ENCODE assay signal across 9 mouse cellular contexts in the genomic region with DNA sequence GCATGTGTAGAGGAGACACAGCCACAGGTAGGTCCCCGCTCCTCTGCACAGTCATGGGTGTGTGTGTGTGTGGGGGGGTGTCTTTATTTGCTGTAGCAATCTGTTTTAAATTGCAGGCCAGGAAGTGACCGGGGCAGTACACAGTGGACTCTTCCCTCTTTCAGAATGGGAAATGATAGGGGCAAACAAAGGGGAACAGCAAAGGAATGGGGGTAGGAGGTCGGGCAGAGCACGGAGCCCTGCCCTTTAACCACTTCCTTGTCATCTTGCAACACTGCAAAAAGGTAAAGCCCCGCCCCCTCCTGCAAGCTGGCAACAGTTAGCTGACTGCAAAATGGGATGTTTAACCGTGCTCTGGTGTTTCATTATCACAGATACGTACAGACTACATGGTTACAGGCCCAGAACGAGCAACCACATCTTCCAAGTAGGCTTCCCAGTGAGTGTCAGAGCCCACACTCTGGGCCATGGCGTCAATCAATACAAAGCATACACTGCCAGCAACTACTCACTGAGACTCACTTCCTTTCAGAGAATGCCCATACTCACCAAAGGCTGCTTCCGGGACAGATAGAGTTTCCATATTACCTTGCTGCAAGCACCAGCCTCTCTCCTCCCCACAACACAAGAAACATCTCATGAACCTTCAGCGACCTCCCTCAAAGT.
A peak's percentile ranks its signal among the peaks of the same experiment; 100 is the strongest.
DNase-seq lines count a peak whose midpoint lies in the region; ATAC-seq lines count a peak whose summit lies in the region.
"Had no signal": no experiment of that assay in that cellular context is flagged by ENCODE, and none has a peak within 500 bp of the region (broad histone marks: within the 10 kb centered on the region; RNA-seq: fewer than 3 reads in every experiment).

No protein-coding gene starts in this region.

- peaks cover 27% of the 10 kb centered on the region for H3K36me3 ChIP-seq in heart, embryonic 13.5 days
- H3K36me3 ChIP-seq in heart, embryonic 12.5 days, result peaks cover 20% of the 10 kb centered on the region
- 0 out of 2 replicates have a peak, but pooled peaks cover 9% of the 10 kb centered on the region for H3K36me3 ChIP-seq in embryonic facial prominence, embryonic 10.5 days (replicated peaks)
- no peaks in the 10 kb centered on the region for H3K36me3 ChIP-seq in lung, embryonic 15.5 days
- H3K36me3 ChIP-seq in stomach, embryonic 15.5 days, result no peaks in the 10 kb centered on the region
- H3K36me3 ChIP-seq: hindbrain, embryonic 15.5 days had no signal

- no peaks in the 10 kb centered on the region for H3K27me3 ChIP-seq in heart, embryonic 13.5 days (replicated peaks)
- H3K27me3 ChIP-seq in heart, embryonic 12.5 days (replicated peaks), result no peaks in the 10 kb centered on the region
- no peaks in the 10 kb centered on the region for H3K27me3 ChIP-seq in embryonic facial prominence, embryonic 10.5 days (replicated peaks; ENCODE audit: low read depth, poor library complexity, severe bottlenecking)
- H3K27me3 ChIP-seq in lung, embryonic 15.5 days, result no peaks in the 10 kb centered on the region
- no peaks in the 10 kb centered on the region for H3K27me3 ChIP-seq in stomach, embryonic 15.5 days (replicated peaks)
- H3K27me3 ChIP-seq: hindbrain, embryonic 15.5 days had no signal

- H3K9me3 ChIP-seq in heart, embryonic 13.5 days, result no peaks in the 10 kb centered on the region
- no peaks in the 10 kb centered on the region for H3K9me3 ChIP-seq in heart, embryonic 12.5 days (replicated peaks)
- no peaks in the 10 kb centered on the region for H3K9me3 ChIP-seq in embryonic facial prominence, embryonic 10.5 days
- no peaks in the 10 kb centered on the region for H3K9me3 ChIP-seq in lung, embryonic 15.5 days
- no peaks in the 10 kb centered on the region for H3K9me3 ChIP-seq in stomach, embryonic 15.5 days
- H3K9me3 ChIP-seq: hindbrain, embryonic 15.5 days had no signal

- no peak overlapping the region for H3K4me3 ChIP-seq in heart, embryonic 13.5 days
- H3K4me3 ChIP-seq in heart, embryonic 12.5 days, result no peak overlapping the region
- H3K4me3 ChIP-seq in embryonic facial prominence, embryonic 10.5 days, result no peak overlapping the region
- no peak overlapping the region for H3K4me3 ChIP-seq in lung, embryonic 15.5 days
- H3K4me3 ChIP-seq in stomach, embryonic 15.5 days (replicated peaks), result no peak overlapping the region
- H3K4me3 ChIP-seq: hindbrain, embryonic 15.5 days had no signal

- 62% methylated on average over 11 of the region's 11 CpGs for WGBS in heart, embryonic 13.5 days
- WGBS in heart, embryonic 12.5 days, result 64% methylated on average over 11 of the region's 11 CpGs
- WGBS in embryonic facial prominence, embryonic 10.5 days, result 51% methylated on average over 11 of the region's 11 CpGs
- 58% methylated on average over 11 of the region's 11 CpGs for WGBS in lung, embryonic 15.5 days
- WGBS in stomach, embryonic 15.5 days, result 54% methylated on average over 11 of the region's 11 CpGs

- no peak overlapping the region for H3K4me2 ChIP-seq in heart, embryonic 13.5 days
- H3K4me2 ChIP-seq in heart, embryonic 12.5 days, result no peak overlapping the region
- H3K4me2 ChIP-seq in lung, embryonic 15.5 days, result no peak overlapping the region
- H3K4me2 ChIP-seq in stomach, embryonic 15.5 days, result peak overlapping the region; percentile 8
- H3K4me2 ChIP-seq: hindbrain, embryonic 15.5 days had no signal

- no peak for DNase-seq in embryonic facial prominence, embryonic 10.5 days (ENCODE audit: low spot score)
- DNase-seq in frontal cortex, adult 2 months (ENCODE audit: extremely low spot score in 1 of 2, low spot score in 1 of 2), result no peak
- no peak for DNase-seq in embryo, embryonic 11 days
- no peak for DNase-seq in right cerebral cortex, postnatal 36 days (ENCODE audit: low spot score in 2 of 2)

- H3K9ac ChIP-seq in heart, embryonic 13.5 days, result peak overlapping the region; percentile 15; the same call in 1 of the 2 replicates
- no peak overlapping the region for H3K9ac ChIP-seq in heart, embryonic 12.5 days
- no peak overlapping the region for H3K9ac ChIP-seq in lung, embryonic 15.5 days
- no peak overlapping the region for H3K9ac ChIP-seq in stomach, embryonic 15.5 days
- H3K9ac ChIP-seq: hindbrain, embryonic 15.5 days had no signal

- ATAC-seq in heart, embryonic 13.5 days (ENCODE audit: extremely low read depth, insufficient number of reproducible peaks, low FRiP score, low TSS enrichment), result no peak
- no peak for ATAC-seq in heart, embryonic 12.5 days (ENCODE audit: insufficient number of reproducible peaks, low FRiP score)
- ATAC-seq in lung, embryonic 15.5 days (ENCODE audit: borderline replicate concordance, extremely low read depth, low FRiP score, low TSS enrichment), result peak; percentile 29; the same call in 1 of the 2 replicates
- ATAC-seq in stomach, embryonic 15.5 days (ENCODE audit: insufficient read depth, low FRiP score, low read depth), result peak; percentile 50

- no peak overlapping the region for H3K27ac ChIP-seq in heart, embryonic 13.5 days (replicated peaks)
- no peak overlapping the region for H3K27ac ChIP-seq in heart, embryonic 12.5 days (ENCODE audit: poor library complexity, severe bottlenecking)
- H3K27ac ChIP-seq in embryonic facial prominence, embryonic 10.5 days (replicated peaks), result peak overlapping the region; percentile 35
- no peak overlapping the region for H3K27ac ChIP-seq in lung, embryonic 15.5 days
- H3K27ac ChIP-seq in stomach, embryonic 15.5 days, result peak overlapping the region; percentile 54
- H3K27ac ChIP-seq: hindbrain, embryonic 15.5 days had no signal

- H3K4me1 ChIP-seq in heart, embryonic 13.5 days, result peaks cover 81% of the 10 kb centered on the region
- H3K4me1 ChIP-seq in heart, embryonic 12.5 days (replicated peaks), result peaks cover 78% of the 10 kb centered on the region
- H3K4me1 ChIP-seq in embryonic facial prominence, embryonic 10.5 days, result peaks cover 70% of the 10 kb centered on the region
- H3K4me1 ChIP-seq in lung, embryonic 15.5 days, result peaks cover 17% of the 10 kb centered on the region
- peaks cover 20% of the 10 kb centered on the region for H3K4me1 ChIP-seq in stomach, embryonic 15.5 days

Comparison
In these comparisons a context has a peak if more than half of its experiments do, and no peak if none do; other contexts are left out.
1. ATAC-seq: peak in lung, embryonic 15.5 days (single experiment) and stomach, embryonic 15.5 days (single experiment); none in heart, embryonic 13.5 days (single experiment) and heart, embryonic 12.5 days (single experiment).
2. H3K27ac ChIP-seq: peak in embryonic facial prominence, embryonic 10.5 days (single experiment) and stomach, embryonic 15.5 days (single experiment); none in heart, embryonic 13.5 days (single experiment), heart, embryonic 12.5 days (single experiment) and lung, embryonic 15.5 days (single experiment).